Mouse (Mus musculus) adrenal gland, adult 18-20 months (tissue): ENCODE measurements at regions not wholly inside any gene's neighbourhood (a gene's known extent, or its start where the extent isn't known, plus 50 kb on each side); places are given as distances from the start of the nearest gene placed in this dataset.

Experiments used
- DNase-seq, 2 experiments: peaks; one replicate each; pipeline ENCODE4 v3.0.0; 2021 to 2022; ENCODE audit warnings: low spot score in 2 of 2

GRCm38 (mm10) chr1:89207306-89207705 lies 137.1 kb downstream of the Sh3bp4 start:
- no peak for DNase-seq

- no peak for DNase-seq
Observed at GRCm38 (mm10) chr1:89211116-89211515, 140.9 kb downstream of the Sh3bp4 start.

GRCm38 (mm10) chr1:89228426-89228825 lies 158.2 kb downstream of the Sh3bp4 start:
- DNase-seq: no peak

- no peak for DNase-seq
Observed at GRCm38 (mm10) chr1:89231756-89232155, 161.5 kb downstream of the Sh3bp4 start.

- DNase-seq: no peak
Observed at GRCm38 (mm10) chr1:89232391-89232790, 162.2 kb downstream of the Sh3bp4 start.

- DNase-seq: no peak
Observed at GRCm38 (mm10) chr1:89234895-89235294, 164.7 kb downstream of the Sh3bp4 start.

- peak; percentile 24 to 29 for DNase-seq
Observed at GRCm38 (mm10) chr1:89235296-89235695, 165.1 kb downstream of the Sh3bp4 start.

- DNase-seq: no peak
Observed at GRCm38 (mm10) chr1:89237696-89238095, 167.5 kb downstream of the Sh3bp4 start.

- no peak for DNase-seq
Observed at GRCm38 (mm10) chr1:89244598-89244997, 174.4 kb downstream of the Sh3bp4 start.

GRCm38 (mm10) chr1:89245202-89246003 lies 175.2 kb downstream of the Sh3bp4 start:
- no peak for DNase-seq

GRCm38 (mm10) chr1:89251753-89252152 lies 181.5 kb downstream of the Sh3bp4 start:
- DNase-seq: no peak

- DNase-seq: no peak
Observed at GRCm38 (mm10) chr1:89252528-89252927, 182.3 kb downstream of the Sh3bp4 start.

GRCm38 (mm10) chr1:89257945-89258344 lies 187.7 kb downstream of the Sh3bp4 start:
- no peak for DNase-seq

GRCm38 (mm10) chr1:89265771-89266170 lies 188.8 kb upstream of the Agap1 start:
- DNase-seq: no peak

GRCm38 (mm10) chr1:89268806-89269205 lies 185.8 kb upstream of the Agap1 start:
- no peak for DNase-seq

GRCm38 (mm10) chr1:89271743-89272142 lies 182.9 kb upstream of the Agap1 start:
- no peak for DNase-seq

GRCm38 (mm10) chr1:89273021-89273420 lies 181.6 kb upstream of the Agap1 start:
- no peak for DNase-seq

GRCm38 (mm10) chr1:89273786-89274362 lies 180.7 kb upstream of the Agap1 start:
- DNase-seq: no peak

GRCm38 (mm10) chr1:89279382-89279781 lies 175.2 kb upstream of the Agap1 start:
- peak in 1 of 2 experiments; percentile 20 for DNase-seq

GRCm38 (mm10) chr1:89281107-89281655 lies 173.4 kb upstream of the Agap1 start:
- DNase-seq: no peak

- no peak for DNase-seq
Observed at GRCm38 (mm10) chr1:89285041-89285440, 169.6 kb upstream of the Agap1 start.

- no peak for DNase-seq
Observed at GRCm38 (mm10) chr1:89287136-89287795, 167.3 kb upstream of the Agap1 start.
